Mouse (Mus musculus) liver, postnatal 0 days (tissue): ENCODE results near the gene Pcdh9.

ENCODE experiments used
- CTCF ChIP-seq: sonication (generic); IDR thresholded peaks from 2 replicates; pipeline ENCODE4 v1.5.1; 2016; ENCODE audit warnings: antibody characterized with exemption, low read depth
- EP300 ChIP-seq: IDR thresholded peaks from 2 replicates; pipeline ENCODE4 v1.6.1; 2016; ENCODE audit warnings: antibody characterized with exemption, low read depth, mild to moderate bottlenecking

- TF ChIP-seq CTCF (no peak), EP300 (0 out of 2 replicates have a peak, but pooled peaks have one; percentile 15)
Measured at GRCm38 (mm10) chr14:93070140-93070539, 820.3 kb downstream of the Pcdh9 start.
